8 mouse cellular contexts compared by ENCODE assay signal in the genomic region with DNA sequence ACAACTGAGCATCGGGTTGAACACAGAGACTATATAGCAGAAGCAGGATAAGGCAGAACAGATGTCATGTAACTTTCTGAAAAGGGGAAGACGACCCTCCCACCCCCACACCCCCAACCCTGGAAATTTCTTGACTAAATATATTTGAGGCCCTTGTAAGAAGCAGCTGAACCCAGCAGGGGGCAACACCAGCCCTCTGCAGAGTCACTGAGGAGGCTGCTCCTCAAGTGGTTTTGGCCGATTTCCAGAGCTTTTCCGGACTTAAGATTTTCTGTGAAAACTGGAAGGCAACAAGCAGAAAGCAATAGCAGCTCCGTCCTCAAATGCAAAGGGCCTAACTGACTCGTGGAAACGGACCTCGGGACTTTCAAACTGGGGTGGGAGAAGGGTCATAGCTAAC. TPM values are rescaled to one million over a fixed set of nuclear protein-coding genes. Genes with fewer than 3 reads are reported as not detected.
DNase-seq lines count a peak whose midpoint lies in the region; ATAC-seq lines count a peak whose summit lies in the region.

No protein-coding gene starts in this region.

- intact Hi-C loops in gastrocnemius, postnatal 36 days (cut with DNase I), result no loop called here
- intact Hi-C loops in heart, postnatal 14 days (cut with DNase I), result no loop called here
- intact Hi-C loops in left cerebral cortex, postnatal 4 days (cut with DNase I), result no loop called here

- no peaks in the 10 kb centered on the region for H3K9me3 ChIP-seq in neural tube, embryonic 13.5 days

- H3K4me3 ChIP-seq in neural tube, embryonic 13.5 days, result no peak overlapping the region

- H3K9ac ChIP-seq in neural tube, embryonic 13.5 days, result no peak overlapping the region

- peak overlapping the region; percentile 8; the same call in 1 of the 2 replicates for H3K4me2 ChIP-seq in neural tube, embryonic 13.5 days

- WGBS in neural tube, embryonic 13.5 days, result 49% methylated on average over 8 of the region's 8 CpGs

- H3K27ac ChIP-seq in neural tube, embryonic 13.5 days (replicated peaks), result no peak overlapping the region

- ATAC-seq in common myeloid progenitor, adult 5-6 weeks (replicated peaks; ENCODE audit: low read depth, poor library complexity, severe bottlenecking), result peak; percentile 88
- ATAC-seq in neural tube, embryonic 13.5 days (ENCODE audit: low read depth), result no peak
- ATAC-seq in monocyte, adult 5-6 weeks (replicated peaks; ENCODE audit: insufficient number of reproducible peaks, low FRiP score, low TSS enrichment, poor library complexity, severe bottlenecking), result no peak

- H3K4me1 ChIP-seq in neural tube, embryonic 13.5 days (replicated peaks), result no peaks in the 10 kb centered on the region

- H3K27me3 ChIP-seq in neural tube, embryonic 13.5 days, result no peaks in the 10 kb centered on the region

- no peaks in the 10 kb centered on the region for H3K36me3 ChIP-seq in neural tube, embryonic 13.5 days

- DNase-seq in gastrocnemius, adult 18-20 months (ENCODE audit: low spot score), result peak; percentile 17
- no peak for DNase-seq in gastrocnemius, postnatal 36 days
- peak; percentile 34 for DNase-seq in CD4-positive helper T cell, adult 2 months (ENCODE audit: low read depth, low spot score)
- DNase-seq in heart, postnatal 14 days, result peak; percentile 41 to 68
- DNase-seq in left cerebral cortex, postnatal 4 days, result peak; percentile 63

RNA-seq across cellular contexts. Expression of a gene that starts 11.4 kb away (rescaled TPM):
- not detected for total RNA-seq in gastrocnemius, adult 18-20 months (2021)
- total RNA-seq in gastrocnemius, postnatal 36 days (2021), result not detected
- total RNA-seq in common myeloid progenitor, adult 5-6 weeks (2017), result not detected in 2 replicates
- total RNA-seq in heart, postnatal 14 days (2021), result not detected
- total RNA-seq in left cerebral cortex, postnatal 4 days (2021), result under 1 TPM in 1 of 2 experiments, not detected in 1; 0.62 TPM
- 0.26 TPM in 1 of 2 replicates, not detected in the other for polyA plus RNA-seq in neural tube, embryonic 13.5 days (2015; fragmentation: Nextera tagmentation; extraction: Ambion mirVana)
- total RNA-seq in monocyte, adult 5-6 weeks (2017), result not detected in 3 replicates

RNA-seq across cellular contexts. Expression of a gene that starts 13.0 kb away (rescaled TPM):
- 1 to 10 TPM; 2.8 to 3.3 TPM for total RNA-seq in gastrocnemius, adult 18-20 months (2021)
- total RNA-seq in gastrocnemius, postnatal 36 days (2021), result 1 to 10 TPM; 3.4 to 3.6 TPM
- 49.8 and 61.1 TPM in 2 replicates for total RNA-seq in common myeloid progenitor, adult 5-6 weeks (2017)
- 10 to 100 TPM in 1 of 2 experiments, 1 to 10 TPM in 1; 8.7 to 10.4 TPM for total RNA-seq in heart, postnatal 14 days (2021)
- 1 to 10 TPM; 5.1 to 5.9 TPM for total RNA-seq in left cerebral cortex, postnatal 4 days (2021)
- 2.4 and 3.4 TPM in 2 replicates for polyA plus RNA-seq in neural tube, embryonic 13.5 days (2015; fragmentation: Nextera tagmentation; extraction: Ambion mirVana)
- total RNA-seq in monocyte, adult 5-6 weeks (2017), result 20.6 to 56.7 TPM (median 46.8 TPM) in 3 replicates

RNA-seq across cellular contexts. Expression of a gene that starts 20.9 kb away (rescaled TPM):
- 10 to 100 TPM; 40.3 to 41.9 TPM for total RNA-seq in gastrocnemius, adult 18-20 months (2021)
- total RNA-seq in gastrocnemius, postnatal 36 days (2021), result 10 to 100 TPM; 33.4 to 48.2 TPM
- 54.9 and 65.9 TPM in 2 replicates for total RNA-seq in common myeloid progenitor, adult 5-6 weeks (2017)
- total RNA-seq in heart, postnatal 14 days (2021), result 10 to 100 TPM; 46.0 to 47.5 TPM
- total RNA-seq in left cerebral cortex, postnatal 4 days (2021), result 10 to 100 TPM; 29.9 to 32.8 TPM
- 129 and 134 TPM in 2 replicates for polyA plus RNA-seq in neural tube, embryonic 13.5 days (2015; fragmentation: Nextera tagmentation; extraction: Ambion mirVana)
- 44.9 to 54.5 TPM (median 46.9 TPM) in 3 replicates for total RNA-seq in monocyte, adult 5-6 weeks (2017)

RNA-seq across cellular contexts. Expression of a gene that starts 41.5 kb away (rescaled TPM):
- total RNA-seq in gastrocnemius, adult 18-20 months (2021), result 10 to 100 TPM; 25.6 to 28.5 TPM
- 10 to 100 TPM; 17.8 to 24.8 TPM for total RNA-seq in gastrocnemius, postnatal 36 days (2021)
- total RNA-seq in common myeloid progenitor, adult 5-6 weeks (2017), result 145 and 168 TPM in 2 replicates
- 10 to 100 TPM; 18.0 TPM for total RNA-seq in heart, postnatal 14 days (2021)
- total RNA-seq in left cerebral cortex, postnatal 4 days (2021), result 10 to 100 TPM; 37.5 to 40.3 TPM
- 52.0 and 55.8 TPM in 2 replicates for polyA plus RNA-seq in neural tube, embryonic 13.5 days (2015; fragmentation: Nextera tagmentation; extraction: Ambion mirVana)
- 139 to 178 TPM (median 141 TPM) in 3 replicates for total RNA-seq in monocyte, adult 5-6 weeks (2017)

RNA-seq across cellular contexts. Expression of a gene that starts 41.5 kb away (rescaled TPM):
- 10 to 100 TPM; 22.6 to 28.5 TPM for total RNA-seq in gastrocnemius, adult 18-20 months (2021)
- 10 to 100 TPM; 24.0 to 27.6 TPM for total RNA-seq in gastrocnemius, postnatal 36 days (2021)
- total RNA-seq in common myeloid progenitor, adult 5-6 weeks (2017), result 42.6 and 44.0 TPM in 2 replicates
- total RNA-seq in heart, postnatal 14 days (2021), result 10 to 100 TPM; 48.4 to 49.2 TPM
- 10 to 100 TPM; 62.2 to 65.5 TPM for total RNA-seq in left cerebral cortex, postnatal 4 days (2021)
- 59.8 and 64.7 TPM in 2 replicates for polyA plus RNA-seq in neural tube, embryonic 13.5 days (2015; fragmentation: Nextera tagmentation; extraction: Ambion mirVana)
- total RNA-seq in monocyte, adult 5-6 weeks (2017), result 40.7 to 61.7 TPM (median 53.5 TPM) in 3 replicates

Comparison
In these comparisons a context has a peak if more than half of its experiments do, and no peak if none do; other contexts are left out.
1. DNase-seq: peak in gastrocnemius, adult 18-20 months (single experiment), CD4-positive helper T cell, adult 2 months (single experiment), heart, postnatal 14 days (2 of 2) and left cerebral cortex, postnatal 4 days (single experiment); none in gastrocnemius, postnatal 36 days (0 of 2).